Comparison of ENCODE assay signal across 15 mouse cellular contexts in genomic region chr6:39749881-39750280, GRCm38 (mm10). TPM values are rescaled to one million over a fixed set of nuclear protein-coding genes. Genes with fewer than 3 reads are reported as not detected.
DNase-seq lines count a peak whose midpoint lies in the region; ATAC-seq lines count a peak whose summit lies in the region.
"Had no signal": no experiment of that assay in that cellular context is flagged by ENCODE, and none has a peak within 500 bp of the region (broad histone marks: within the 10 kb centered on the region; RNA-seq: fewer than 3 reads in every experiment).

No protein-coding gene starts in this region.

- no peak overlapping the region for H3K4me3 ChIP-seq in midbrain, embryonic 10.5 days
- H3K4me3 ChIP-seq in midbrain, embryonic 11.5 days (ENCODE audit: low read depth, low read length), result no peak overlapping the region
- H3K4me3 ChIP-seq: myocyte had no signal

- H3K27me3 ChIP-seq in midbrain, embryonic 10.5 days (ENCODE audit: low read depth, poor library complexity, severe bottlenecking), result no peaks in the 10 kb centered on the region
- H3K27me3 ChIP-seq in midbrain, embryonic 11.5 days (ENCODE audit: control insufficient read depth, insufficient read depth, low read length), result no peaks in the 10 kb centered on the region

- no peak for ATAC-seq in midbrain, embryonic 11.5 days (ENCODE audit: low FRiP score)
- ATAC-seq: intestine, embryonic 16.5 days had no signal

- no peaks in the 10 kb centered on the region for H3K9me3 ChIP-seq in midbrain, embryonic 10.5 days (replicated peaks)
- H3K9me3 ChIP-seq in midbrain, embryonic 11.5 days (ENCODE audit: control insufficient read depth, low read length), result no peaks in the 10 kb centered on the region

- H3K9ac ChIP-seq in midbrain, embryonic 11.5 days (ENCODE audit: low read length), result no peak overlapping the region

- no peaks in the 10 kb centered on the region for H3K36me3 ChIP-seq in midbrain, embryonic 10.5 days
- H3K36me3 ChIP-seq in midbrain, embryonic 11.5 days (ENCODE audit: control insufficient read depth, insufficient read depth, low read length), result no peaks in the 10 kb centered on the region

- no peak overlapping the region for H3K4me2 ChIP-seq in midbrain, embryonic 11.5 days

- WGBS in midbrain, embryonic 10.5 days, result 25% methylated on average over 6 of the region's 6 CpGs
- WGBS in midbrain, embryonic 11.5 days, result 35% methylated on average over 6 of the region's 6 CpGs

- H3K27ac ChIP-seq in midbrain, embryonic 10.5 days (replicated peaks), result 0 out of 2 replicates have a peak overlapping the region, but pooled peaks have one; percentile 13
- H3K27ac ChIP-seq in midbrain, embryonic 11.5 days (ENCODE audit: low read depth, low read length), result no peak overlapping the region
- H3K27ac ChIP-seq: macrophage had no signal

- H3K4me1 ChIP-seq in midbrain, embryonic 10.5 days, result 0 out of 2 replicates have a peak, but pooled peaks cover 5% of the 10 kb centered on the region
- no peaks in the 10 kb centered on the region for H3K4me1 ChIP-seq in midbrain, embryonic 11.5 days (ENCODE audit: control insufficient read depth, insufficient read depth, low read length)

- peak; percentile 16 for DNase-seq in gastrocnemius, postnatal 25 days
- no peak for DNase-seq in gastrocnemius, adult 18-20 months (ENCODE audit: low spot score)
- DNase-seq in midbrain, embryonic 10.5 days (ENCODE audit: low spot score), result no peak
- no peak for DNase-seq in midbrain, embryonic 11.5 days (ENCODE audit: low spot score, missing footprints)
- peak; percentile 17 to 39 for DNase-seq in heart, adult 9 months (ENCODE audit: low spot score in 2 of 2)
- peak; percentile 9 for DNase-seq in retina, embryonic 14.5 days (ENCODE audit: low spot score)
- no peak for DNase-seq in left cerebral cortex, adult 18-20 months (ENCODE audit: low spot score in 2 of 2)
- DNase-seq in ovary, postnatal 10 days (ENCODE audit: low spot score), result no peak
- DNase-seq: adrenal gland, postnatal 14 days; cerebellum, adult 11 months; kidney, postnatal 36 days; liver had no signal

RNA-seq across cellular contexts. Expression of gene Braf, which starts 24.6 kb away (rescaled TPM):
- total RNA-seq in gastrocnemius, postnatal 25 days (2021), result 1 to 10 TPM; 5.4 to 7.4 TPM
- total RNA-seq in gastrocnemius, adult 18-20 months (2021), result 1 to 10 TPM; 5.0 to 6.2 TPM
- polyA plus RNA-seq in midbrain, embryonic 10.5 days (2016; fragmentation: Nextera tagmentation; extraction: Ambion mirVana), result 17.9 and 19.0 TPM in 2 replicates
- polyA plus RNA-seq in midbrain, embryonic 11.5 days (2014; fragmentation: Nextera tagmentation; extraction: Ambion mirVana), result 20.4 and 22.7 TPM in 2 replicates
- total RNA-seq in left cerebral cortex, adult 18-20 months (2021), result 100 to 1,000 TPM; 113 to 115 TPM

Comparison
In these comparisons a context has a peak if more than half of its experiments do, and no peak if none do; other contexts are left out.
1. DNase-seq: peak in gastrocnemius, postnatal 25 days (single experiment), heart, adult 9 months (2 of 2) and retina, embryonic 14.5 days (single experiment); none in gastrocnemius, adult 18-20 months (single experiment), midbrain, embryonic 10.5 days (single experiment), midbrain, embryonic 11.5 days (single experiment), left cerebral cortex, adult 18-20 months (0 of 2) and ovary, postnatal 10 days (single experiment).
2. RNA of gene Braf, which starts 24.6 kb away (total RNA-seq): 113 to 115 TPM in left cerebral cortex, adult 18-20 months; 5.4 to 7.4 TPM in gastrocnemius, postnatal 25 days and 5.0 to 6.2 TPM in gastrocnemius, adult 18-20 months; every median in the first group is over 10 times any median in the second.